7 mouse cellular contexts compared by ENCODE assay signal in the genomic region with DNA sequence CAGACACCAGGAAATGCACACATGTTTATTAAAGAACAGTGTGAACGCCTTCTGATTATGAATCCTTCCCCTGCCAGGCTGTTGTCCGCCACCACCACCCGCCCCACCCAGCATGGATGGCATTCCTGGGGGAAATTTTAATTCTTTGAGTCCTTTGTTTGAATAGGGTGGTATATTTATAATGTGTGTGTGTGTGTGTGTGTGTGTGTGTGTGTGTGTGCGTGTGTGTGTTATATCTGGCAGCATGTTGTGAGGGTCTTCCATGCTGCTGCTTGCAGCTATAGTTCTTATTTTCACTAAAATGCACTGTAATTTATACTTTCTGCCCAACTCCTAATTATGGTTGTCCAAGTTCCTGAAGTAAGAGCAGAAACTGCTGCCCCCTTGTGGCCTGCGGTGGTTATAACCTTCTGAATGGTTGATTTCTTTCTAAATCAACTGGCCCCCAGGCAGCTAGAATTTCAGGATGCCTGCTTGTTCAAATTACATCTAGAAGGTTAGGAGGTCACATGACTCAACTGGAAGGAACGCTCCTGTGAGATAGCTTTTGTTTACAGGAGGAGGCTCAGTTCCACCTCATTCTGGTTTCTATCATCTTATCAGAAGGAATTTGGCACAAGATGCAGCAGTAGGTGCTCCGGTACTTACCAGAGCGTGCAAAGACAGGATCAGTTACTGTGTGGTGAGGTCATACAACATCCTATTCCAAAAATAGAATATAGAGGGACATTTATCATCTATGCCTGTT. TPM values are rescaled to one million over a fixed set of nuclear protein-coding genes. Genes with fewer than 3 reads are reported as not detected.
A peak's percentile ranks its signal among the peaks of the same experiment; 100 is the strongest.
DNase-seq lines count a peak whose midpoint lies in the region; ATAC-seq and TF ChIP-seq lines count a peak whose summit lies in the region.

No protein-coding gene starts in this region.

- POLR2A ChIA-PET in Patski (lab: Charles Lee) = no interaction called here

- no peaks in the 10 kb centered on the region for H3K27me3 ChIP-seq in Patski

- ATAC-seq in Patski = peak; percentile 93

- in situ Hi-C loops in Patski (cut with MboI; ENCODE audit: low pct_unique_long_range_greater_than_20kb) = loop anchor here (5.0 kb wide), 2 partner anchors 176 to 251 kb away; no protein-coding TSS in a partner anchor

- CTCF ChIA-PET in Patski (lab: Charles Lee) = interaction anchor here (0.6 to 2.4 kb wide), 17 partner anchors 21 to 276 kb away, joined by 3 to 9 read pairs (median 4); a partner anchor contains a TSS

- TF ChIP-seq CTCF in Patski (IDR thresholded peaks at IDR 0.05) = peak; percentile 77

- peak; percentile 87 for DNase-seq in Patski (ENCODE audit: low read depth, low spot score)
- DNase-seq in cerebellum, adult 18-20 months = peak; percentile 28 to 46
- DNase-seq in frontal cortex, postnatal 10 days (ENCODE audit: low spot score in 2 of 2) = peak; percentile 48 to 74
- peak; percentile 88 for DNase-seq in induced T-regulatory cell, adult 2 months (ENCODE audit: low read depth)
- DNase-seq in left cerebral cortex, adult 18-20 months (ENCODE audit: low spot score in 2 of 2) = peak; percentile 76 to 85
- DNase-seq in mesoderm, embryonic 11.5 days (ENCODE audit: low read depth, low spot score) = peak; percentile 82
- peak; percentile 46 for DNase-seq in spleen, adult 12 weeks (ENCODE audit: low spot score)

RNA-seq across cellular contexts. Expression of a gene that starts 25.8 kb away (rescaled TPM):
- not detected for polyA plus RNA-seq in Patski (2021)
- under 1 TPM; 0.49 to 0.79 TPM for total RNA-seq in left cerebral cortex, adult 18-20 months (2021)

Comparison
In these comparisons a context has a peak if more than half of its experiments do, and no peak if none do; other contexts are left out.
1. Peak in every context shown above with its lines: DNase-seq and ATAC-seq.
2. DNase-seq: peak in every context shown above with its lines; median percentile 88 in induced T-regulatory cell, adult 2 months; 87 in Patski; 82 in mesoderm, embryonic 11.5 days; 80 in left cerebral cortex, adult 18-20 months; 61 in frontal cortex, postnatal 10 days; 46 in spleen, adult 12 weeks; 37 in cerebellum, adult 18-20 months.